Mouse (Mus musculus): ENCODE measurements at regions not wholly inside any gene's neighbourhood (a gene's known extent, or its start where the extent isn't known, plus 50 kb on each side); places are given as distances from the start of the nearest gene placed in this dataset.

- Histone ChIP-seq H3K27me3 (replicated peaks; ENCODE audit: control insufficient read depth, insufficient read depth, low read length) (no peaks in the 10 kb centered on the region), H3K4me1 (ENCODE audit: control insufficient read depth, insufficient read depth, low read length) (no peaks in the 10 kb centered on the region), H3K4me3 (ENCODE audit: insufficient read depth, low read depth, low read length) (no peak overlapping the region), H3K36me3 (ENCODE audit: control insufficient read depth, insufficient read depth, low read length) (no peaks in the 10 kb centered on the region), H3K27ac (ENCODE audit: insufficient read depth, low read depth, low read length) (no peak overlapping the region)
- TF ChIP-seq POLR2A (IDR thresholded peaks at IDR 0.05; ENCODE audit: low read depth, low read length) (no peak), CTCF (conservative IDR thresholded peaks at IDR 0.05; ENCODE audit: insufficient read depth, insufficient read length, low read depth, low read length) (no peak)
- DNase-seq = no peak
- 73% methylated on average over 3 of the region's 3 CpGs for WGBS
Observed at GRCm38 (mm10) chr2:117511737-117512136, 168.9 kb upstream of the Rasgrp1 start.

DNA sequence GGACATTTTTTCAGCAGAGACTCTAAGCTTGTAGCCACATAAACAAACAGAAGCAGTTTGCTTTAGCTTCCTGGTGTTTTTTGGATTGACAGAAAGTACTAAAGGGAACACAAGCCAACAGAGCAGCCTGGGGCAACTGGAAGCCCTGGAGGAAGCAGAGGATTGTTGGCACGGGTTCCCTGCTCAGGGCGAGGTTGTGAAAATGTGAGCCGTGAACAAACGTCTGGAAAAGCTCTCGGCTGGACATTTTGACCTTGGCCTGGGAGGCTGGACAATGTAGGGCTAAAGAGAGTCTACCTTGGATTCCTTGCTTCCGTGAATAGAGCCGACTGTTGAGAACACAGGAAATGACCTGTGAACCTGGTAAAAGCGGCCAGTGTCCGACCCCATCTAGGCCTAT, 169.8 kb upstream of the Rasgrp1 start:
- H3K4me3 ChIP-seq (ENCODE audit: insufficient read depth, low read depth, low read length) = no peak overlapping the region
- no peak overlapping the region for H3K27ac ChIP-seq (ENCODE audit: insufficient read depth, low read depth, low read length)
- H3K27me3 ChIP-seq (replicated peaks; ENCODE audit: control insufficient read depth, insufficient read depth, low read length) = no peaks in the 10 kb centered on the region
- H3K36me3 ChIP-seq (ENCODE audit: control insufficient read depth, insufficient read depth, low read length) = no peaks in the 10 kb centered on the region
- TF ChIP-seq POLR2A (IDR thresholded peaks at IDR 0.05; ENCODE audit: low read depth, low read length) (no peak), CTCF (conservative IDR thresholded peaks at IDR 0.05; ENCODE audit: insufficient read depth, insufficient read length, low read depth, low read length) (no peak)
- H3K4me1 ChIP-seq (ENCODE audit: control insufficient read depth, insufficient read depth, low read length) = no peaks in the 10 kb centered on the region
- 42% methylated on average over 9 of the region's 9 CpGs for WGBS
- peak; percentile 7 for DNase-seq

GRCm38 (mm10) chr2:117524437-117524836, 181.6 kb upstream of the Rasgrp1 start:
- H3K27ac ChIP-seq (ENCODE audit: insufficient read depth, low read depth, low read length) = no peak overlapping the region
- DNase-seq = no peak
- TF ChIP-seq POLR2A (IDR thresholded peaks at IDR 0.05; ENCODE audit: low read depth, low read length) = no peak
- no peak for TF ChIP-seq CTCF (conservative IDR thresholded peaks at IDR 0.05; ENCODE audit: insufficient read depth, insufficient read length, low read depth, low read length)
- no peaks in the 10 kb centered on the region for H3K27me3 ChIP-seq (replicated peaks; ENCODE audit: control insufficient read depth, insufficient read depth, low read length)
- 80% methylated on average over 5 of the region's 5 CpGs for WGBS
- H3K4me3 ChIP-seq (ENCODE audit: insufficient read depth, low read depth, low read length) = no peak overlapping the region
- no peaks in the 10 kb centered on the region for H3K4me1 ChIP-seq (ENCODE audit: control insufficient read depth, insufficient read depth, low read length)
- H3K36me3 ChIP-seq (ENCODE audit: control insufficient read depth, insufficient read depth, low read length) = no peaks in the 10 kb centered on the region

DNA sequence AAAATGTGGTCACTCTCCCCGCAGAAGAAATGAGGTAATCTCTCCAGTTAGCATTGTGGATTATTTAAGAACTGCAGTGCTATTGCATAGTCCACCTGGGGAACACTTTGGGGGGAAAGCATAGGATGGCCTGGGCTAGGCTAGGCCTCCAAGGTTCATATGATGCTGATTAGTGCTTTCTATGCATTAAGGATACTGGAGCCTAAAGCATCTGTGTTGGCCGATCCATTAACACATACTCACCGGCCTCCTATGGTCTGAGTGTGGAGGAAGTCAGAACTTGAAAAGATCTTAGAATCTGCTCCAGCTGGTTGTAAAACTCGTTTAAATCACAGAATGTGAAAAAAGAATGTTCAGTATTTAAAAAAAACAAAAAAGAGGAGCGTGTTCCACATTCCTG, 196.1 kb upstream of the Rasgrp1 start:
- TF ChIP-seq POLR2A (IDR thresholded peaks at IDR 0.05; ENCODE audit: low read depth, low read length) (no peak), CTCF (conservative IDR thresholded peaks at IDR 0.05; ENCODE audit: insufficient read depth, insufficient read length, low read depth, low read length) (no peak)
- 68% methylated on average over 5 of the region's 5 CpGs for WGBS
- no peak overlapping the region for H3K4me3 ChIP-seq (ENCODE audit: insufficient read depth, low read depth, low read length)
- no peaks in the 10 kb centered on the region for H3K4me1 ChIP-seq (ENCODE audit: control insufficient read depth, insufficient read depth, low read length)
- H3K36me3 ChIP-seq (ENCODE audit: control insufficient read depth, insufficient read depth, low read length) = no peaks in the 10 kb centered on the region
- H3K27me3 ChIP-seq (replicated peaks; ENCODE audit: control insufficient read depth, insufficient read depth, low read length) = no peaks in the 10 kb centered on the region
- H3K27ac ChIP-seq (ENCODE audit: insufficient read depth, low read depth, low read length) = no peak overlapping the region
- no peak for DNase-seq

DNA sequence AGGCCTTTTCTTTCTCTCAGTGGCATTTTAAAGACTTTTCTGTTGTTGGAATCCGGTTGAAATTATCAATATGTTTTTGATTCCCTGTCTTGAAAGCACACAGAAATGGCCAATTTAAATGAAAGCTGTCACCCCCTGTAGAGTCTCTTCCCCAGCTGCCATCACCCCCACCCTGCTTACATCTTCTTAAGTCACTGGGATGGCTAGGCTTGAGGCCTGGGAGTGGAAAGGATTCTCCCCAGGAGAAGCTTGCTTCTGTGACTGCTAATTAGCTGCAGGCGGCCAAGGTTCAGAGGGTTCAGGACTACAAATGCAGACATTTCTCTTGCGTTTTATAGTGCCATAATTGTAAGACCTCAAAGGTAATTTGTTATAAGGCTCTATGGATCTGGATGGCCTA, 196.5 kb upstream of the Rasgrp1 start:
- Histone ChIP-seq H3K4me3 (ENCODE audit: insufficient read depth, low read depth, low read length) (no peak overlapping the region), H3K36me3 (ENCODE audit: control insufficient read depth, insufficient read depth, low read length) (no peaks in the 10 kb centered on the region), H3K27ac (ENCODE audit: insufficient read depth, low read depth, low read length) (no peak overlapping the region), H3K27me3 (replicated peaks; ENCODE audit: control insufficient read depth, insufficient read depth, low read length) (no peaks in the 10 kb centered on the region), H3K4me1 (ENCODE audit: control insufficient read depth, insufficient read depth, low read length) (no peaks in the 10 kb centered on the region)
- TF ChIP-seq POLR2A (IDR thresholded peaks at IDR 0.05; ENCODE audit: low read depth, low read length) (no peak), CTCF (conservative IDR thresholded peaks at IDR 0.05; ENCODE audit: insufficient read depth, insufficient read length, low read depth, low read length) (no peak)
- DNase-seq = no peak
- 64% methylated on average over 3 of the region's 3 CpGs for WGBS

DNA sequence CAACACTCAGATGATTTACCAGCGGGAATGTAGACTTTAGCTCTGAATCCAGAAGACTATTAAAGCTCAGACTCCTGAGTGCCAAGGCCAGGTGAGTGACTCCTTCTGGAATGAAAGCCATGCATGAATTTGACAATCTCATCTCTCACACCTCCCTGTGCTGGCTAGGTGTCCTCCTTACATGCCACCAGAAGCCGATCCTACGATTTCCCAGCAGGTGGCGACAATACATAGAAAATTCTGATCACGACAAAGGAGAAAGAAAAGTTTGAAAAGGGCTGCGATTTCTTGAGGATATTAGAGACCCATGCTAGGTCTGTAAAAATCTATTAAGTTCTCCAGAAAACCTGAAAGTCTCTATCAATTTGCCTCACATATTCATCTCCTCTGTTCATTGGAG, 198.7 kb upstream of the Rasgrp1 start:
- 9% methylated on average over 6 of the region's 6 CpGs for WGBS
- TF ChIP-seq CTCF (conservative IDR thresholded peaks at IDR 0.05; ENCODE audit: insufficient read depth, insufficient read length, low read depth, low read length) = peak; percentile 72
- TF ChIP-seq POLR2A (IDR thresholded peaks at IDR 0.05; ENCODE audit: low read depth, low read length) = no peak
- Histone ChIP-seq H3K4me3 (ENCODE audit: insufficient read depth, low read depth, low read length) (no peak overlapping the region), H3K36me3 (ENCODE audit: control insufficient read depth, insufficient read depth, low read length) (no peaks in the 10 kb centered on the region), H3K4me1 (ENCODE audit: control insufficient read depth, insufficient read depth, low read length) (no peaks in the 10 kb centered on the region), H3K27me3 (replicated peaks; ENCODE audit: control insufficient read depth, insufficient read depth, low read length) (no peaks in the 10 kb centered on the region), H3K27ac (ENCODE audit: insufficient read depth, low read depth, low read length) (no peak overlapping the region)
- peak; percentile 68 for DNase-seq

GRCm38 (mm10) chr2:117542298-117542697, 199.5 kb upstream of the Rasgrp1 start:
- Histone ChIP-seq H3K4me3 (ENCODE audit: insufficient read depth, low read depth, low read length) (no peak overlapping the region), H3K36me3 (ENCODE audit: control insufficient read depth, insufficient read depth, low read length) (no peaks in the 10 kb centered on the region), H3K27ac (ENCODE audit: insufficient read depth, low read depth, low read length) (no peak overlapping the region), H3K27me3 (replicated peaks; ENCODE audit: control insufficient read depth, insufficient read depth, low read length) (no peaks in the 10 kb centered on the region; the same call in 1 of the 2 replicates), H3K4me1 (ENCODE audit: control insufficient read depth, insufficient read depth, low read length) (no peaks in the 10 kb centered on the region)
- TF ChIP-seq CTCF (conservative IDR thresholded peaks at IDR 0.05; ENCODE audit: insufficient read depth, insufficient read length, low read depth, low read length) = no peak
- TF ChIP-seq POLR2A (IDR thresholded peaks at IDR 0.05; ENCODE audit: low read depth, low read length) = no peak
- WGBS = 77% methylated on average over 4 of the region's 4 CpGs
- no peak for DNase-seq

Data from kidney, adult 2 months (tissue).